Mouse (Mus musculus) Muller cell, postnatal 12 days (primary cell): ENCODE measurements around the gene Nrxn2.

ENCODE experiments used
- DNase-seq: peaks from one replicate; pipeline ENCODE4 v3.0.0-alpha.2; 2015; ENCODE audit errors: inconsistent ontology term

Nrxn2 gene

DNA sequence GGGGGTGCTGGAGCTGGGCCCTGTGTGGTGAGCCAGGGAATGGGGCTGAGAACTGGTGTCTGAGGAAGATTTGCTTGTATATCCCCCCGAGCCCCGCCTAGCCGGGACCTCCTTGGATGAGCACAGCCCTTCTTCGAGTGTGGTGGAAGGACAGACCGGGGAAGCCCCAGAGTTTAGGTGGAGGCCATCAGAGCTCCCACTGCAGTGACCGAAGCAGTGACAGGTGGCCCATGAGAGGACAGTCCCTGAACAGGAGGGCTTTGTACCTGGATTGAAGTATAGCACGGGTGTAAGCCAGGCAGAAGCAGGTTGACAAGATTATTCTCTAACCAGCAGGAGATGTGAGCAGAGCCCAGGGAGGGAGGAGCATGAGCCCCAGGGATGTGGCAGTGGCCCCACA lies 31.3 kb downstream of the Nrxn2 start:
- DNase-seq, result no peak

DNA sequence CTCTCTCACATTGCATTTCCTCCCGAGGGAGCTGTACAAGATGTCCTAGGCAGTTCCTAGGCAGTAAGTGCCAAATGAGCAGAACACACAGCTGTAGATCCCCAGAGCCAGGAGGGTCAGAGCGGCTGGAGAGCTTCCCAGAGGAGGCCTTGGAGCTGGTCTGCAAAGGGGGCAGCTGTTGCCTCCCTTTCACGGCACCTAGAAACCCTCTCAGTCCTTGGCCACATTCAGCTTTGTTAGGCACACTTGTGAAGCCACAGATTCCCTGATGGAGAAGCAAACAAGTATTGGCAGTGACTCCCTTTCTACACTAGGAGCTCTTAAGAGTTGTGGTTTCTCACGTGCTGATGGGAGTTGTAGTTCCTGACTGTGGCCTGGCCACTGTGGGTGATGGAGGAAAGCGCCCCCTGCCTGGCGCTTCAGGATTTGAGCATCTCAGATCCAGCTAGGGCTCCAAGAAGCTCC lies 33.5 kb downstream of the Nrxn2 start:
- peak; percentile 75 for DNase-seq

GRCm38 (mm10) chr19:6452672-6453310 lies 34.3 kb downstream of the Nrxn2 start:
- DNase-seq, result no peak

GRCm38 (mm10) chr19:6453349-6453748 lies 34.8 kb downstream of the Nrxn2 start:
- DNase-seq, result peak; percentile 29

DNA sequence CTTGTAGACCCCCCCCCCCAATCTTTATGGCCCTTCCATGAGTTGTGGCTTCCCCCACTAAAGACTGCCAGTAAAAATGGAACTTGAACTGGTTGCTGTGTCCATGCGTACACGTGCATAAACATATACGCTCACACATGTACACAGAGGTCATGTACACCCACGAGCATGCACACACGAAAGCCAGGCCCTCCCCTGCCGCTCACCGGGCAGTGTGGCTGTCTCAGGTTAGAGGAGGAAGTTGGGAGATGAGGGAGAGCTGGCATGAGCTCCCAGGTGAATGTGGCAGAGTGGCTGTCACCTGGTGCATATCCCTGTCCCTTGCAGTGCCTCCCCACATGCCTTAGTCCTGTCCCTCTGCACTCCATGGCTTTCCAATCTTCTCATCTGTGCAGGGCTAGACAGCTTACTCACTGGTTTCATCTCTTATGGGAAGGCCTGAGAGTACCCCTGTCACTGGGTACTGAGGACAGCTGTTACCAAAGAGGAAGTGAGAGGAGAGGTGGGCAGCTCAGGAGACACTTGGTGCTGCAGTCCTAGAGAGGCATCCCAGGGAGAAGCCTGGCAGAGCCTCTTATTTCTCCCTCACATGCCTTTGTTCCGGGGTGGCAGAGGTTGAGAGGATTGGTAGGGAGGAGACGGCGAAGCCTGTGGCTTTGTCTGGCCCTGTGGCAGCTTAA lies 35.6 kb downstream of the Nrxn2 start:
- no peak for DNase-seq

- no peak for DNase-seq
Measured at GRCm38 (mm10) chr19:6459504-6459903, 41.0 kb downstream of the Nrxn2 start.

DNA sequence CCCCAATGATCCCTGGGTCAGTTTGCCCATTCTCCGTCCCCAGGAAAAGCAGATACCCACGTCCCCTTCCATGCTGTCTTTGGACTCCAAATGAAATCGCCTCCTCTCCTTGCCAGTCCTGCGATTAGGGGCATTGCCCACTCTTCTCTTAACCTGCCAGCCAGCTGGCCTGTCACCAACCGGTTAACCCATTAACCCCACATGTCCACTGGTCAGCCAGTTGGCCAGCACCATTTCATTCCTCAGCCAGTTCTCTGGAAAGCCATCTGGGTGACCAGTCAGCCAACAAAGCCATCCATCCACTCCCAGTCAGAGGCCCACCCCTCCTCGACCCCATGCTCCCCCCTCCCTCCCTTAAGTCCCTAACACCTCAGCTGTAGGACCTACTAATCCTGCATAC lies 44.3 kb downstream of the Nrxn2 start:
- DNase-seq, result no peak

- peak; percentile 34 for DNase-seq
Measured at GRCm38 (mm10) chr19:6464306-6465071, 46.0 kb downstream of the Nrxn2 start.

- peak; percentile 64 for DNase-seq
Measured at GRCm38 (mm10) chr19:6465090-6465489, 46.6 kb downstream of the Nrxn2 start.

- DNase-seq, result no peak
Measured at GRCm38 (mm10) chr19:6466945-6467344, 48.4 kb downstream of the Nrxn2 start.

DNA sequence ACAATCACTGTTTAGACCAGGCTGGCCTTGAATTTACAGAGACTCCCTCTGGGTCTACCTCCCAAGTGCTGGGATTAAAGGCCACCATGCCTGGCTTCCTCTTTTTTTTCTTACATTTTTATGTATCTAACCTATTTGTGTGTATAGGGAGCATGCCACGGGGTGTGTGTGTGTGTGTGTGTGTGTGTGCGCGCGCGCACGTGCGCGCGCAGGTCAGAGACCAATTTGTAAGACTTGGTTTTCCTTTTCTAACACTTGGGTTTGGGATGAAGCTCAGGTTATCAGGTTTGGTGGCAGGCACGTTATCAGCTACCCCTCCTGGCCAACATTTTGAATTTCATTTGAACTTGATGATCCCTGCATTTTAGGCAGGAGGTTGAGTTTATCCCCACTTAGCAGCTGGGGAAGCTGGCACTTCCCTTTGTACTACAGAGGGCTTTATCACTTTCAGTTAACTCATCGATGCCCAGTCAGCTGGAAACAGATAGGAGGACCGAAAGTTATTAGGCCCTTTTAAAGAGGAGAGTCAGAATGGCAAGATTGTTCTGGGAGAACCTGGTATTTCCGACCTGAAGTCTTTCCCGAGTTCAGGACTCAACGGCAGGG lies 48.9 kb downstream of the Nrxn2 start:
- DNase-seq, result no peak

DNA sequence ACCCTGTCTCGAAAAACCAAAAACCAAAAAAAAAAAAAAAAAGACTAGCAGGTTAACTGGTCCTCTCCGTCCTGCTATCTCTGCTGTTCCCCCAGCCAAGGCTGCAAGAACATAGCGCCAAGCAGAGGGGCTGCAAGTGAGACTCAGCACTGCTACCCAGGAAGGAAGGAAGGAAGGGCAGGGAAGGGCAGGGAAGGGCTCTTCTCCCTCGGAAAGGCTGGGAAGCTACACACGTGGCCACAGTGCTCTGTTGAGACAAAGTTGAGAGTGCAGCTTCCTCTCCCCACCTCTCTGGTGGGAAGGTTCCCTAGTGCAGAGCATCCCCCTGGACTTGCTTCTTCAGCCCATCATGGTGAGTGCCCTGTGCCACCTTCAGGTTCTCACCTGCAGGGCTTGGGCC lies 53.1 kb downstream of the Nrxn2 start:
- no peak for DNase-seq

DNA sequence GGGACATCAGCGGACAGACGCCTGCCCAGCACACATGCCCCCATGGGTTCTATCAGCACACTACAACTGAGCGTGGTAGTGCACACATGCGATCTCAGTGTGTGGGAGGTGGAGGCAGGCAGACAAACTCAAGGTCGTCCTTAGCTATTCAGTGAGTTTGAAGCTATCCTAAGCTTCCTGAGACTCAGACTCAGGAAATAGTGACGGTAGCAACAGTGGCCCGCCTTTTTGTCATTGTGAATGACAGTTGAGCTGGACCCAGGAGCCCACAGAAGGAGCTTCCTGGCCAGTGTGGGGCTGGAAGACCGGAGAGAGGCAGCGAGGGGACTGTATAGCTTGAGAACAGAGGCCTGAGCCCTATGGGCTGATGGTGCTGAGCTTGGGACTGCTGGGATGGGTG lies 54.3 kb downstream of the Nrxn2 start:
- DNase-seq, result no peak

DNA sequence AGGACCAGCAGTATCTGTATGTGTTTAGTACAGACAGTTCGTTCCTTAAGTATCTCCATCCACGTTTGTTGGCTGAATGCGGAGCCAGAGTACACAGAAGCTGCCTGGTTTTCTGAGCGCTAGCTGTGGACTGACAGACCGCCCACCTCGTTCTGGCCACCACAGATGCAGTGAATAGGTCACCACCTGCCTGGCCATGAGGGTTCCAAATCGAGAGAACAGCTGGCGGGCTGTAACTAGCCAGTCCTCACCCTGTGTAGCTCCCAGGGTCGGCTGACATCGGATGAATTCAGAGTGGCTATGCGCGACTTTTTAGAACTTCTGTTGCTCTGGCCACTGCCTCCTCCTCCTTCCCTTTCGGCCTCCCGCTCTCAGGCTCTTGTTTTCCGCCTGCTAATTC lies 56.2 kb downstream of the Nrxn2 start:
- no peak for DNase-seq

DNA sequence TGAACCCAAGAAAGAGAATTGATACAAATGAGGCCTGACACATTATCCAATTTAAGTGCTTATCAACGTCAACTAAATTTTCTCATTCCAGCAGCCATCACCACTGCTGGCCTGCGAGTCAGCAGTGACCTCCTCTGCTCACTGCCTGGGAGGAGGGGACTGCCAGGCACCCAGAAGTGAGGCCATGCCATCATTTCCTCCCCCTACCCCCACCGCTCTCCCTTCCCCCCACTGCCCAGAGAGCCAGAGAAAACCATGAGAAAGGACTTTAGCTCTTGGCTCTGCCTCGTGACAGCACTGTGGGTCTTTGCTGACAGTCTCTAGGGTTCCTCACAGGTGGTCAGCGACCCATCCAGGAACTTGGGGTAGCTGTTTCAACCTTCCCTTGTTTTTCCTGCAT lies 56.6 kb downstream of the Nrxn2 start:
- no peak for DNase-seq

DNA sequence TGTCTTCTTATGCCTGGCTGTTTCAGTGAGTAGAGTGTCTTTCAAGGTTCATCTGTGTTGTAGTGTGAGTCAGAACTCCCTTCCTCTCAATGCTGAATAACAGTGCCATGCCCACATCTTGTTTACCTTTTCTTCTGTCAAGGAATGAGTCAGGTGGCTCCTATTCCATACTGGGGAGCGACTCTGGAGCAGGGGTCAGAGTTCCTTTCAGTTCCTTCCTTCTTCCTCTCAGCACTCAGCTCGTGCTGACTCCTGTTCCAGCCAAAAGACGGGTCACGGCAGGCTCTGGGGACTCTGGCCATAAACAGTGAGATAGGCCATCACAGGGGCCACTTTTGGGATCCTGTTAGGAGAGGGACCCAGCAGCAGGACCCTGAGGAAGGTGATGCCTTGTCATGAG lies 58.5 kb downstream of the Nrxn2 start:
- DNase-seq, result no peak

DNA sequence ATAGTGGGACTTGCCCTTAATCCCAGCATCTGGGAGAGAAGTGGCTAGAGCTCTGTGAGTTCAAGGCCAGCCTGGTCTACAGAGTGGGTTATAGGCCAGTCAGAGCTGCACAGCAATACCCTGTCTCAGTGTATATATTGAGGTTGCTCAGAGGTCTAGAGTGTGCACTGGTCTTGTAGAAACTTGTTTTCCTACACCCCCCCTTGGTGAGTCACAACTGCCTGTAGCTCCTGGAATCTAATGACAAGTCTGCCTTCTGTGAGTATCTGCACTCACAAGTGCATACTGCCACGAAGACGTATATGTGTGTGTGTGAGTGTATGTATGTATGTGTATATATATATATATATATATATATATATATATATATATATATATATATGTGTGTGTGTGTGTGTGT lies 60.0 kb downstream of the Nrxn2 start:
- DNase-seq, result no peak

GRCm38 (mm10) chr19:6482886-6483285 lies 64.4 kb downstream of the Nrxn2 start:
- no peak for DNase-seq

DNA sequence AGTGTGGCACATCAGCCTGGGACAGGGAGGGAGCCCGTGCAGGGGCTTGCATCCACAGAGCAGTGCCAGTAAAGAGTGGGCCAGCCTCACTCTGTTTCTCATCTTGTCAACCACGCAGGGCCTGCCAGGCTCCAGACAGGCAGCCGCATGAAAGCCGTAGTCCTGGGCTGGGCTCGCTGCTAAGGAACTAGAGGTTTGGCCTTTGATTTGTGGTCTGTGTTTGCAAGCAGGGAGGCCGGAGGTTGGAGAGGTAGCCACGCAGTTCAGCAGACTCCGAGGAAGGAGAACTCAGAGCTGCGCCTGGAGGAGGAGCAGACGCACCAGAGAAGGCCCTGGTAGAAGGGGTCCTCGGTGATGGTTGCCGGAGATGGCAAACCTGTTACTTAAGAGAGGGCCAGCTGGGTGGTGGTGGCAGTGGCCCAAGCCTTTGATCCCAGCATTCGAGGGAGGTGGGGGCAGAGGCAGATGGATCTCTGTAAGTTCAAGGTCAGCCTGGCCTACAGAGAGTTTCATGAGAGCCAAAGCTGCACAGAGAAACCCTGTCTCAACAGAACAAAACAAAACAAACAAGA lies 66.6 kb downstream of the Nrxn2 start:
- DNase-seq, result no peak

DNA sequence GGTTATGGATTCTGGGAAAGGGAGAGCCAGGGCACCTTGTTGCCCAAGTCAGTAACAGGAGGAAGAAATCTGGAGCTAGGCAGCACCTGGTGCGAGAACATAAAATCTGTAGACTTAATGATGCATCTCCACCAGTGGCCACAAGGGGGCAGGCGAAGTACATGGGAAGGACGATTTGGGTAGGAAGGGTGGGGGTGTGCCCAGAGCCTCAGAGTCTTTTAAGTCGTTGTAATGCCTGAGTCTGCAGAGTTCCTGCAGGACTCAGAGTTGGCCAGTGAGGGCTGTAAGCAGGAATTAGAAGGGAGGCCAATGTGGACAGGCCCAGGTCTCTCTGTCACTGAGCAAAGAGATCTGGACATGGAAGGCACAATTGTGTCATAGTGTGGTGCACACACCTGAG lies 70.5 kb downstream of the Nrxn2 start:
- peak; percentile 77 for DNase-seq

DNA sequence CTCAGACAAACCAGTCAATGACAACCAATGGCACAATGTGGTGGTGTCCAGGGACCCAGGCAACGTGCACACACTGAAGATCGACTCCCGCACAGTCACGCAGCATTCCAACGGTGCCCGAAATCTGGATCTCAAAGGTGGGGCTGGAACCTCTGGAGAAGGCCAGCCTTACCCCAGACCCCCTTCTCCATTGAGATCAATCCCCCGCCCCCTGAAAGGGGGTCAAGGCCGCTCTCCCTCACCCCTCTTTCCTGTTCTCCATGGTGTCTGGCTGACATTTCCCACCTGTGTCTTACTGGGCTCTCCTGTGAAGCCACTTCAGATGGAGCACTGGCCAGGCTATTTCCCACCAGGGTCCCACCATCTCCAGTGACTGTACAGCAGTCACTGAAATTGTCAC lies 73.0 kb downstream of the Nrxn2 start:
- DNase-seq, result no peak

GRCm38 (mm10) chr19:6492124-6492523 lies 73.6 kb downstream of the Nrxn2 start:
- peak; percentile 46 for DNase-seq
